Mouse (Mus musculus) ovary, postnatal 14 days (tissue): Measurements from ENCODE around the gene Cul7.

Experiments
- DNase-seq: peaks from one replicate; pipeline ENCODE4 v3.0.0; 2022; ENCODE audit warnings: low spot score

Cul7 gene

GRCm38 (mm10) chr17:46704887-46705835 is 55.0 kb downstream of the Cul7 start, which contains the start of gene Ppp2r5d:
Gene Ppp2r5d (minus strand): TSS chr17:46705111.
- peak; percentile 95 for DNase-seq

- DNase-seq = no peak
These were observed 56.4 kb downstream of the Cul7 start for GRCm38 (mm10) chr17:46706375-46707089.

GRCm38 (mm10) chr17:46710959-46711597 is 60.9 kb downstream of the Cul7 start, which contains the start of gene Pex6:
Gene Pex6 (plus strand): TSS chr17:46711463.
- peak; percentile 85 for DNase-seq

- peak; percentile 31 for DNase-seq
These were observed 61.6 kb downstream of the Cul7 start for GRCm38 (mm10) chr17:46711612-46712271.

- no peak for DNase-seq
These were observed 62.3 kb downstream of the Cul7 start for GRCm38 (mm10) chr17:46712442-46712841.

- DNase-seq = no peak
These were observed 63.7 kb downstream of the Cul7 start for GRCm38 (mm10) chr17:46713849-46714248.
